Mouse (Mus musculus): ENCODE data around the gene Olfr837.
"Not testable (repeated sequence)": the region's sequence is repeated elsewhere in the genome, so short reads cannot be mapped to it uniquely, and the experiment has no call there.

Gene Olfr837

GRCm38 (mm10) chr9:19136017-19136416 lies at the start of gene Olfr837:
Gene Olfr837 (plus strand): TSS chr9:19136317.
- DNase-seq (ENCODE audit: low spot score), result no peak

GRCm38 (mm10) chr9:19092889-19093753 lies 43.0 kb upstream of the Olfr837 start:
- DNase-seq (ENCODE audit: low spot score), result not testable (repeated sequence)

GRCm38 (mm10) chr9:19097286-19097685 lies 38.8 kb upstream of the Olfr837 start:
- DNase-seq (ENCODE audit: low spot score), result no peak

GRCm38 (mm10) chr9:19120082-19120481 lies 16.0 kb upstream of the Olfr837 start, which contains the start of gene Olfr836:
Gene Olfr836 (plus strand): TSS chr9:19120382.
- DNase-seq (ENCODE audit: low spot score), result no peak

- no peak for DNase-seq (ENCODE audit: low spot score)
These were observed 41.1 kb downstream of the Olfr837 start, which contains the start of gene Olfr839-ps1 for GRCm38 (mm10) chr9:19177212-19177611. Gene Olfr839-ps1 (minus strand): TSS chr9:19177312.

Data from ovary, postnatal 36 days (tissue).